Mouse (Mus musculus): Measurements from ENCODE around the gene Mgat4d. TPM values are rescaled to one million over a fixed set of nuclear protein-coding genes. Genes with fewer than 3 reads are reported as not detected.
"Not testable (repeated sequence)": the region's sequence is repeated elsewhere in the genome, so short reads cannot be mapped to it uniquely, and the experiment has no call there.

Gene Mgat4d
- total RNA-seq, 2 experiments from 2014 or later = not detected

DNA sequence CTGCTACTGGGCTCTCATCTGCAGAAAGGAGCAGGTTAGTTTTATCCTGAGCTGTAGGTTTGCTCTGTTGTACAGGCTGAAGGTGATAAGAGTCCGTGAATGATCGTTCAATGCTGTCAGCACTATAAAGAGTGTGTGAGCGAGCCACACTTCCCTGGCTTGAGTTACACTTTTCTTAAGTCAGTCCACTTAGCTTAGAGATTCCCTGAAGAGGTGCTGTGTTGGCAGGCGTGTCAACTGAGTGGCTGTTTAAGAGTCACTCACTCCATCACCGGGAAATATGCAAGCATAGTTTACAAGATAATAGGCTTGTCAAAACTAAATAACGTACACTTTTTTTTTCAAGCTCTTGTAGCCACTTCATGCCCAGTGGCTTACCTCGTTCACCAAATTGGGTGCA, 78.7 kb downstream of the Mgat4d start:
- no peak overlapping the region for H3K4me3 ChIP-seq
- intact Hi-C loops (cut with DNase I) = no loop called here
- no peak for DNase-seq (ENCODE audit: extremely low spot score in 1 of 2, low spot score in 2 of 2)
- H3K27ac ChIP-seq = no peak overlapping the region
- no peak for TF ChIP-seq CTCF (IDR thresholded peaks at IDR 0.05)

DNA sequence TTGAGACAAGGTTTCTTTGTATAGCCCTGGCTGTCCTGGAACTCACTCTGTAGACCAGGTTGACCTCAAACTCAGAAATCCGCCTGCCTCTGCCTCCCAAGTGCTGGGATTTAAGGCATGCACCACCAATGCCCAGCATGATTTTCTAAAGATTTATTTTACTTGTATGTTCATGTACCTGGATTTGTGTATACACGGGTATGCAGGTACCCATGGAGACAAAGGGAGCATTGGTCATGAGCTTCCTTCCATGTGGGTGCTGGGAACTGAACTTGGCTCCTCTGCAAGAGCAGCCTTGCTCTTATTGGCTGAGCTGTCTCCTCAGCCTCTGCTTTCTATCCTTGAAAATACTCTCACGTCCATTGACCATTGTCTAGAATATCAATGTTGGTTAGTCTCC, 80.3 kb downstream of the Mgat4d start:
- H3K4me3 ChIP-seq; DNase-seq (ENCODE audit: extremely low spot score in 1 of 2, low spot score in 2 of 2); H3K27ac ChIP-seq; intact Hi-C loops (cut with DNase I): not testable (repeated sequence)

DNA sequence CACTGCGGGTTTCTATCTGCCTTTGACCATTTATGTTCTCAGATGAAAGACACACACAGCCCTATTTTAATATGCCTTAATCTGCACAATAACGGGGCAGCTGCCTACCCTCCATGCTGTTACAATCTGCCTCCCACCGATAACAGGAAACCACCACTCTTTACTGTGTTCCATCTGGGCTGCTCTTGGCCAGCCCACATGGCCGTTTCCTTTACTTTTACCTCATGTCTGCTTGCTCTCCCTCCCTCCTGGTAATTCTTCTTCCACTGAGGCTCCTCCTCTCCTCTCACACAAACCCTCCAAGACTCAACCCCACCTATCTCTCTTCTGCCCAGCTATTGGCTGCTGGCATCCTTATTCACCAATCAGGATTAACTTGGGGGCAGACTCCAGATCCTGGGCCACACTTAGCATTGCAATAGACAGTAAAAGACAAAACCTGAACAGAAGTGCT, 80.8 kb downstream of the Mgat4d start:
- no peak overlapping the region for H3K27ac ChIP-seq
- DNase-seq (ENCODE audit: extremely low spot score in 1 of 2, low spot score in 2 of 2) = no peak
- no peak for TF ChIP-seq CTCF (IDR thresholded peaks at IDR 0.05)
- H3K4me3 ChIP-seq = no peak overlapping the region
- intact Hi-C loops (cut with DNase I) = no loop called here

Other genes with a start within 250 kb of the Mgat4d start
- gene Tbc1d9, start 183.1 kb upstream of the Mgat4d start, total RNA-seq (2021) = 100 to 1,000 TPM in 1 of 2 experiments, 10 to 100 TPM in 1; 99.1 to 102 TPM
- 1 to 10 TPM; 1.5 to 1.8 TPM for gene Gm10645, start 182.3 kb upstream of the Mgat4d start, total RNA-seq (2021)
- gene Ucp1, start 58.1 kb upstream of the Mgat4d start, total RNA-seq (2021) = not detected
- 10 to 100 TPM; 12.1 to 12.7 TPM for gene Elmod2, start 16.0 kb upstream of the Mgat4d start, total RNA-seq (2021)
- gene Clgn, start 41.4 kb downstream of the Mgat4d start, total RNA-seq (2021) = 1 to 10 TPM; 8.7 to 8.8 TPM
- 100 to 1,000 TPM; 210 to 211 TPM for gene Scoc, start 109.9 kb downstream of the Mgat4d start, total RNA-seq (2021)
- not detected for gene Olfr370, start 187.3 kb downstream of the Mgat4d start, total RNA-seq (2021)
- gene Ndufb7, start 218.2 kb downstream of the Mgat4d start, total RNA-seq (2021) = 100 to 1,000 TPM; 144 to 147 TPM

Measured in left cerebral cortex, adult 2 months (tissue).